Mouse (Mus musculus): ENCODE measurements around the gene Rag2.

GRCm38 (mm10) chr2:101652921-101653597, 28.5 kb downstream of the Rag2 start:
- TF ChIP-seq POLR2A (IDR thresholded peaks at IDR 0.05; ENCODE audit: low read depth, low read length) (no peak), CTCF (IDR thresholded peaks at IDR 0.05; ENCODE audit: extremely low read depth, insufficient read length, insufficient replicate concordance, low read depth, low read length) (peak; percentile 46; the same call in 1 of the 2 replicates)
